Mouse (Mus musculus) liver, postnatal 0 days (tissue): ENCODE results near the gene Itsn1.

Experiments used
- CTCF ChIP-seq: sonication (generic); IDR thresholded peaks from 2 replicates; pipeline ENCODE4 v1.5.1; 2016; ENCODE audit warnings: antibody characterized with exemption, low read depth
- EP300 ChIP-seq: IDR thresholded peaks from 2 replicates; pipeline ENCODE4 v1.6.1; 2016; ENCODE audit warnings: antibody characterized with exemption, low read depth, mild to moderate bottlenecking

DNA sequence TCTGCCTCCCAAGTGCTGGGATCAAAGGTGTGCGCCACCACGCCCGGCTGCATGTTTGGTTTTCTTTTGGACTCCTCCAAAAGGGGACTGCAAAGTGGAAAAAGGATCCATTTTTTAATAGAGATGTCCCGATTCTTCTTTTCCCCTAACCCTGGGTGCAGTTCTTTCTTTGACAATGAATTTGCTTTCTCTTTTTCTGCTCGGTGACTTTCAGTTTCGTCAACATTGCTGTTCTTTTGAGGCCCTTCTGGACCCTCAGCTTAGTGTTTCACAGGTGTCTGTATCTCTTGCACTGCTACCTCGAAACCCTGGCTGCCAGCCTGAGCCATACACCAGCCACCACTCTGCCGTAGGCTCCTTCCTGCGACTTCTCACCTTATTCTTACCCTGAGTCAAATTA lies 66.5 kb downstream of the Itsn1 start:
- TF ChIP-seq CTCF, result no peak
- TF ChIP-seq EP300, result no peak
